ENCODE assay signal across 21 mouse cellular contexts in the genomic region with DNA sequence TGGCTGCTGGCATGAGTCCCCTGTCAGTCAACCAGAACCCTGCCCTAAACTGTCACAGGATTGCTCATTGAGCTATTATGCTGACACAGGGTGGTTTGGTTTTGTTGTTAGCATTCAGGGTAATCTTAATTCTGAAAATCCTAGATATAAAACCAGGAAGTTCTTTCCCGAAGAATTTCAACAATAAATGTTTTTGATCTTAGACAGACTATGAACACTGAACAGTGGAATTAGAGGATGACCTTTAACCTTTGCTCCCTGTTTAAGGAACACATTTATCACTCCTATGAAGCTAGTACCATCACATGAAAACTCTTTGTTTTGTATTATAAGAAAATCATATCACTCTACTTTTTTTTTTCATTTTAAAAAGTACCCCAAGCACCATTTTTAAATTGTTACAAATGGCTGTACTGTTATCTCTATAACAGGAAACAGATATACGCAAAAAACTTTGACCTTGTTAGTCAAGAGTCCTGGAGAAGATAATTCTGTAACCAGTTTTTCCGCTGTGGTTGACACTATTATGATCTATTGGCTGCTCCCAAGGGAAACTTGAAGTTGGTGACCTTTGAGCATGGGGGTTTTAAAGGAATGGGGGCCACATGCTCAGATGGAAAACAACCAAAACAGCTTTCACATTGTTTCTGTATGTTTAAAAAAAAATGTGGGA.
DNase-seq lines count a peak whose midpoint lies in the region; ATAC-seq and TF ChIP-seq lines count a peak whose summit lies in the region.
"Had no signal": no experiment of that assay in that cellular context is flagged by ENCODE, and none has a peak within 500 bp of the region (broad histone marks: within the 10 kb centered on the region; RNA-seq: fewer than 3 reads in every experiment).

No protein-coding gene starts in this region.

- DNase-seq in heart, adult 11 months = peak; percentile 72
- no peak for DNase-seq in heart, postnatal 4 days
- DNase-seq in testis, postnatal 14 days (ENCODE audit: low spot score) = no peak
- no peak for DNase-seq in thymus, postnatal 36 days
- DNase-seq in thymus, postnatal 0 days (ENCODE audit: low spot score) = no peak
- DNase-seq in cerebellum, postnatal 25 days = no peak
- DNase-seq: cerebellum, adult 18-20 months; cerebellum, postnatal 14 days; forebrain, postnatal 0 days; gastrocnemius, adult 2 months; gastrocnemius, postnatal 36 days; heart, postnatal 14 days had no signal

- peaks cover 3% of the 10 kb centered on the region for H3K4me1 ChIP-seq in testis, adult 2 months (ENCODE audit: control insufficient read depth, insufficient read depth, low read length)
- H3K4me1 ChIP-seq in intestine, postnatal 0 days (replicated peaks; ENCODE audit: control insufficient read depth, insufficient read depth, low read length) = no peaks in the 10 kb centered on the region
- H3K4me1 ChIP-seq: embryonic facial prominence, embryonic 10.5 days; forebrain, embryonic 13.5 days; heart, embryonic 15.5 days; hindbrain, embryonic 10.5 days had no signal

- H3K9ac ChIP-seq in intestine, postnatal 0 days (ENCODE audit: low read depth, low read length) = no peak overlapping the region
- H3K9ac ChIP-seq: forebrain, embryonic 13.5 days; forebrain, postnatal 0 days; heart, embryonic 15.5 days; hindbrain, embryonic 14.5 days had no signal

- no peaks in the 10 kb centered on the region for H3K36me3 ChIP-seq in testis, adult 2 months (ENCODE audit: control insufficient read depth, insufficient read depth, low read length)
- peaks cover 81% of the 10 kb centered on the region for H3K36me3 ChIP-seq in intestine, postnatal 0 days (ENCODE audit: control insufficient read depth, insufficient read depth)
- H3K36me3 ChIP-seq: embryonic facial prominence, embryonic 10.5 days; hindbrain, embryonic 10.5 days had no signal

- ATAC-seq in intestine, postnatal 0 days = peak; percentile 61
- ATAC-seq: forebrain, embryonic 13.5 days; forebrain, postnatal 0 days had no signal

- no peak for TF ChIP-seq POLR2A in testis, adult 2 months (IDR thresholded peaks at IDR 0.05; ENCODE audit: control insufficient read depth, low read depth, low read length)

- peak overlapping the region; percentile 20; the same call in 1 of the 2 replicates for H3K4me3 ChIP-seq in testis, adult 2 months (ENCODE audit: control insufficient read depth, low read depth, low read length)
- no peak overlapping the region for H3K4me3 ChIP-seq in intestine, postnatal 0 days (ENCODE audit: low read depth, low read length)
- H3K4me3 ChIP-seq: embryonic facial prominence, embryonic 10.5 days; forebrain, embryonic 13.5 days; gastrocnemius, adult 2 months; heart, adult 2 months; heart, embryonic 15.5 days; hindbrain, embryonic 10.5 days had no signal

- H3K27ac ChIP-seq in testis, adult 2 months (ENCODE audit: control insufficient read depth, insufficient read depth, low read depth, low read length) = peak overlapping the region; percentile 70
- H3K27ac ChIP-seq in intestine, postnatal 0 days (ENCODE audit: low read depth, low read length) = peak overlapping the region; percentile 79
- H3K27ac ChIP-seq: embryonic facial prominence, embryonic 10.5 days; forebrain, embryonic 13.5 days; gastrocnemius, adult 2 months; heart, adult 2 months; heart, embryonic 15.5 days; hindbrain, embryonic 10.5 days; hindbrain, embryonic 14.5 days had no signal

- no peaks in the 10 kb centered on the region for H3K9me3 ChIP-seq in intestine, postnatal 0 days (ENCODE audit: control insufficient read depth)
- H3K9me3 ChIP-seq: embryonic facial prominence, embryonic 10.5 days; forebrain, embryonic 13.5 days; heart, embryonic 15.5 days; hindbrain, embryonic 10.5 days had no signal

- H3K4me2 ChIP-seq in intestine, postnatal 0 days (replicated peaks; ENCODE audit: low read depth) = no peak overlapping the region
- H3K4me2 ChIP-seq: forebrain, embryonic 13.5 days; heart, embryonic 11.5 days; heart, embryonic 15.5 days; hindbrain, embryonic 14.5 days had no signal

- 31% methylated on average over 3 of the region's 3 CpGs for WGBS in intestine, postnatal 0 days

- no peak for TF ChIP-seq CTCF in testis, adult 2 months (IDR thresholded peaks at IDR 0.05; ENCODE audit: control insufficient read depth, insufficient read depth, insufficient replicate concordance, low read depth, low read length)
- TF ChIP-seq CTCF in intestine, postnatal 0 days (IDR thresholded peaks at IDR 0.05; ENCODE audit: low read depth) = no peak

- no peaks in the 10 kb centered on the region for H3K27me3 ChIP-seq in testis, adult 2 months (ENCODE audit: control insufficient read depth, insufficient read depth, low read length)
- no peaks in the 10 kb centered on the region for H3K27me3 ChIP-seq in intestine, postnatal 0 days (replicated peaks; ENCODE audit: control insufficient read depth, insufficient read depth, low read length)
- H3K27me3 ChIP-seq: forebrain, embryonic 13.5 days; heart, embryonic 15.5 days had no signal
